Mouse (Mus musculus) adrenal gland, adult 18-20 months (tissue): ENCODE measurements at regions not wholly inside any gene's neighbourhood (a gene's known extent, or its start where the extent isn't known, plus 50 kb on each side); places are given as distances from the start of the nearest gene placed in this dataset.

Experiments used
- DNase-seq, 2 experiments: peaks; one replicate each; pipeline ENCODE4 v3.0.0; 2021 to 2022; ENCODE audit warnings: low spot score in 2 of 2

GRCm38 (mm10) chr10:126176759-126177473 is 210.9 kb downstream of the Lrig3 start:
- DNase-seq = no peak

DNA sequence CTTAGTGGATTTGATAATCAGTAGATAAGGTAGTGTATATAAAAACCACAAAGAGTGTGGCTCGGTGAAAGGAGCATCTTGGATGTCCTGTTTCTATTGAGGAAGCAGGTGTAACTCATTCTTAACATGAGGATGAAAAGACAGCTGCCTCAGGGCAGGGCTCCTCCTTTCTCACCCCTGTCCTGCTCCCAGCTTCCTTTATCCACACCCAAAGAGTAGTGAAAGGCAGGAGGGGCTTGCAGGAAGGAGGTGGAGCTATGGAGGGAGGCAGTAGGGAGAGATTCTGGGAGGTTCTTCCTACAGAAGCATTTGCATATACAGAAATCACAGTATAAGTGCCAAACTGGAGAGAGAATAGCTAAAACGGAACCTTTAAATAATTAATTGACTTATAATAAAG is 216.4 kb downstream of the Lrig3 start:
- no peak for DNase-seq

- no peak for DNase-seq
These were observed 218.0 kb downstream of the Lrig3 start for GRCm38 (mm10) chr10:126183961-126184360.

- DNase-seq = no peak
These were observed 219.4 kb downstream of the Lrig3 start for GRCm38 (mm10) chr10:126185410-126185809.

GRCm38 (mm10) chr10:126186086-126186485 is 220.1 kb downstream of the Lrig3 start:
- DNase-seq = no peak

- DNase-seq = no peak
These were observed 223.0 kb downstream of the Lrig3 start for GRCm38 (mm10) chr10:126189001-126189400.
